28 mouse cellular contexts compared by ENCODE assay signal in the genomic region with DNA sequence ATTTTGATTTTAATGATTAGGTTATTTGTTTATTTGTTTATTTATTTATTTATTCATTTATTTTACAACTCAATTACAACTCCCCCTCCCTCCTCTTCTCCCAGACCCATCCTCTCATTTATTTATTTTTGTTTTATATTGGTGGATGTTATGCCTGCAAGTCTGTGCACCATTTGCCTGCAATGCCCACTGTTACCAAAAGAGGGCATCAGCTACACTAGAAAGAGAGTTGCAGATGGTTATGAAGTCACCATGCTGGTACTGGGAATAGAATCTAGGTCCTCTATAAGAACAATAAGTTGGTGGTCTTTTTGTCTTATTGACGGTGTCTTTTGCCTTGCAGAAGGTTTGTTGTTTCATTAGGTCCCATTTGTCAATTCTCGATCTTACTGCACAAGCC.
A peak's percentile ranks its signal among the peaks of the same experiment; 100 is the strongest.
DNase-seq lines count a peak whose midpoint lies in the region; ATAC-seq and TF ChIP-seq lines count a peak whose summit lies in the region.
"Had no signal": no experiment of that assay in that cellular context is flagged by ENCODE, and none has a peak within 500 bp of the region (broad histone marks: within the 10 kb centered on the region; RNA-seq: fewer than 3 reads in every experiment).

No protein-coding gene starts in this region.

- no peaks in the 10 kb centered on the region for H3K4me1 ChIP-seq in lung, embryonic 14.5 days (ENCODE audit: insufficient read depth)
- H3K4me1 ChIP-seq in ES-E14 (ENCODE audit: control insufficient read depth in 2 of 2, insufficient read depth in 2 of 2, low read length in 2 of 2, poor library complexity in 1 of 2), result no peaks in the 10 kb centered on the region
- H3K4me1 ChIP-seq: embryonic facial prominence, embryonic 13.5 days; forebrain, embryonic 10.5 days; forebrain, embryonic 15.5 days; hindbrain, embryonic 15.5 days; liver, embryonic 12.5 days; midbrain, embryonic 10.5 days; midbrain, embryonic 15.5 days had no signal

- no peak overlapping the region for H3K27ac ChIP-seq in lung, embryonic 14.5 days (ENCODE audit: low read depth)
- H3K27ac ChIP-seq in ES-E14 (ENCODE audit: insufficient read depth, low read depth, low read length, poor library complexity, severe bottlenecking), result no peak overlapping the region
- H3K27ac ChIP-seq: embryonic facial prominence, embryonic 13.5 days; forebrain, embryonic 10.5 days; forebrain, embryonic 15.5 days; hindbrain, embryonic 15.5 days; liver, embryonic 12.5 days; midbrain, embryonic 10.5 days; midbrain, embryonic 15.5 days had no signal

- no peak for DNase-seq in lung, embryonic 14.5 days
- DNase-seq in lung, postnatal 14 days, result no peak
- DNase-seq in ES-E14 (ENCODE audit: low read depth, low spot score), result peak; percentile 46
- DNase-seq in WW6 (ENCODE audit: low read depth, low spot score), result peak; percentile 4
- no peak for DNase-seq in heart, postnatal 4 days
- DNase-seq in cerebellum, postnatal 10 days, result no peak
- DNase-seq in gastrocnemius, postnatal 25 days, result no peak
- DNase-seq: adrenal gland, adult 2 months; cerebellum, adult 9-11 months; gastrocnemius, postnatal 36 days; heart, adult 18-20 months; kidney, adult 11 months; kidney, postnatal 14 days; left cerebral cortex, postnatal 4 days; liver, postnatal 0 days; spleen, adult 18-20 months; thymus, adult 18-20 months; thymus, postnatal 25 days had no signal

- 92% methylated on average over 2 of the region's 2 CpGs for WGBS in lung, embryonic 14.5 days

- ATAC-seq in lung, embryonic 14.5 days (ENCODE audit: insufficient read depth), result no peak
- ATAC-seq: CD4-positive, CD25-positive, alpha-beta regulatory T cell, adult 4 months; forebrain, embryonic 15.5 days; inflammation-experienced regulatory T-cells, adult 6 months; liver, embryonic 12.5 days; liver, postnatal 0 days; midbrain, embryonic 15.5 days had no signal

- H3K4me2 ChIP-seq in lung, embryonic 14.5 days, result no peak overlapping the region
- H3K4me2 ChIP-seq: embryonic facial prominence, embryonic 13.5 days; forebrain, embryonic 15.5 days; heart, embryonic 11.5 days; hindbrain, embryonic 15.5 days; liver, embryonic 12.5 days; midbrain, embryonic 15.5 days had no signal

- H3K9me3 ChIP-seq in lung, embryonic 14.5 days (ENCODE audit: low read depth, low read length), result no peaks in the 10 kb centered on the region
- no peaks in the 10 kb centered on the region for H3K9me3 ChIP-seq in ES-E14 (ENCODE audit: control insufficient read depth, insufficient read depth, low read depth, low read length)
- H3K9me3 ChIP-seq: forebrain, embryonic 15.5 days; hindbrain, embryonic 15.5 days; midbrain, embryonic 15.5 days had no signal

- in situ Hi-C loops in ES-E14 (cut with MboI; ENCODE audit: low sequenced_read_pairs in 2 of 2, unreplicated experiment in 2 of 2), result no loop called here

- H3K4me3 ChIP-seq in lung, embryonic 14.5 days (ENCODE audit: low read depth, low read length), result no peak overlapping the region
- H3K4me3 ChIP-seq in ES-E14 (ENCODE audit: insufficient read depth in 1 of 2, low read depth in 1 of 2, low read length in 2 of 2, poor library complexity in 1 of 2, severe bottlenecking in 1 of 2), result no peak overlapping the region
- H3K4me3 ChIP-seq: embryonic facial prominence, embryonic 13.5 days; forebrain, embryonic 10.5 days; forebrain, embryonic 15.5 days; hindbrain, embryonic 15.5 days; liver, embryonic 12.5 days; midbrain, embryonic 10.5 days; midbrain, embryonic 15.5 days had no signal

- no peak overlapping the region for H3K9ac ChIP-seq in lung, embryonic 14.5 days
- H3K9ac ChIP-seq in ES-E14 (ENCODE audit: insufficient read depth, low read depth, low read length, poor library complexity, severe bottlenecking), result no peak overlapping the region
- H3K9ac ChIP-seq: embryonic facial prominence, embryonic 13.5 days; forebrain, embryonic 15.5 days; hindbrain, embryonic 15.5 days; liver, embryonic 12.5 days; liver, postnatal 0 days; midbrain, embryonic 15.5 days had no signal

- TF ChIP-seq CTCF in lung, embryonic 14.5 days (IDR thresholded peaks at IDR 0.05; ENCODE audit: low read depth), result peak; percentile 21; the same call in 1 of the 2 replicates

- no peaks in the 10 kb centered on the region for H3K27me3 ChIP-seq in lung, embryonic 14.5 days (ENCODE audit: insufficient read depth, low read length)
- H3K27me3 ChIP-seq: embryonic facial prominence, embryonic 13.5 days; forebrain, embryonic 15.5 days; hindbrain, embryonic 15.5 days; liver, embryonic 12.5 days; midbrain, embryonic 15.5 days had no signal

- no peaks in the 10 kb centered on the region for H3K36me3 ChIP-seq in lung, embryonic 14.5 days (ENCODE audit: insufficient read depth)
- H3K36me3 ChIP-seq in ES-E14 (ENCODE audit: control insufficient read depth, insufficient read depth, low read length, poor library complexity, severe bottlenecking), result no peaks in the 10 kb centered on the region
- H3K36me3 ChIP-seq: embryonic facial prominence, embryonic 13.5 days; forebrain, embryonic 10.5 days; forebrain, embryonic 15.5 days; hindbrain, embryonic 15.5 days; liver, embryonic 12.5 days; midbrain, embryonic 10.5 days; midbrain, embryonic 15.5 days had no signal

TF ChIP-seq in ES-E14, 5 proteins besides CTCF, POLR2A, EP300 and RAD21:
- TF ChIP-seq ZC3H11A (IDR thresholded peaks at IDR 0.05; ENCODE audit: borderline replicate concordance, low read depth, low read length) (peak; percentile 33; the same call in 1 of the 2 replicates), HCFC1 (IDR thresholded peaks at IDR 0.05; ENCODE audit: borderline replicate concordance, insufficient read depth, low read length) (no peak)

Comparison
In these comparisons a context has a peak if more than half of its experiments do, and no peak if none do; other contexts are left out.
1. DNase-seq: peak in ES-E14 (single experiment) and WW6 (single experiment); none in lung, embryonic 14.5 days (single experiment), lung, postnatal 14 days (single experiment), heart, postnatal 4 days (single experiment), cerebellum, postnatal 10 days (0 of 2) and gastrocnemius, postnatal 25 days (single experiment).